Mouse (Mus musculus): Measurements from ENCODE around the gene Uvrag.

DNA sequence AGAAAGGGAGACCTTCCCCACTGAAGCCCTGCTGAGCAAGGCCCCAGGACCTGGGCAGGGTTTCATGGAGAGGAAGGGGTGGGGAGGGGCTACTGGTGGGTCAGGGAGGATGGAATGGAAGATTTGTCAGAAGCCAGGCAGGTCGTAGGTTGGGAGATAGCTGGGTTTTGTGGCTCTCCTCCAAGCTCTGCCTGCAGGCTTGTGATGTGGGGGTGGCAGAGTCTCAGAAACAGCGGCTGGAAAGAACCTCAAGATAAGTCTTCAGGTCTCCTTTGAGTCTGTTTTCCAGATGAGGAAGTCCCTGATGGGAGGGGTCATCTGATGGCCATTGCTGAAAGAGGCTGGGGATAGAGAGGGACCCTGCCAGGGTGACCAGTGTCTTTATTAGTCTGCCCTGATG lies 285.6 kb downstream of the Uvrag start:
- TF ChIP-seq CTCF (conservative IDR thresholded peaks at IDR 0.05; ENCODE audit: low read length) (no peak), NANOG (IDR thresholded peaks at IDR 0.05; ENCODE audit: borderline replicate concordance, low read length) (no peak), POU5F1 (IDR thresholded peaks at IDR 0.05; ENCODE audit: borderline replicate concordance, low read length) (no peak)
